Mouse (Mus musculus): ENCODE measurements around the gene Tnfsf12. TPM values are rescaled to one million over a fixed set of nuclear protein-coding genes. Genes with fewer than 3 reads are reported as not detected.
A peak's percentile ranks its signal among the peaks of the same experiment; 100 is the strongest.

The Tnfsf12 gene
- polyA plus RNA-seq, 1 experiment from 2014 or later, result 9.9 TPM

- Histone ChIP-seq H3K27ac (ENCODE audit: low read length) (no peak overlapping the region), H3K36me3 (ENCODE audit: control insufficient read depth, insufficient read depth, low read length) (no peaks in the 10 kb centered on the region), H3K4me2 (replicated peaks; ENCODE audit: low read depth, low read length) (no peak overlapping the region), H3K9me3 (ENCODE audit: control insufficient read depth, low read depth, low read length) (no peaks in the 10 kb centered on the region), H3K4me3 (ENCODE audit: low read depth, low read length) (no peak overlapping the region), H3K27me3 (ENCODE audit: control insufficient read depth, insufficient read depth, low read length) (no peaks in the 10 kb centered on the region), H3K4me1 (ENCODE audit: control insufficient read depth, insufficient read depth, low read length) (no peaks in the 10 kb centered on the region; the same call in 1 of the 2 replicates), H3K9ac (replicated peaks; ENCODE audit: low read depth, low read length) (no peak overlapping the region)
- ATAC-seq (ENCODE audit: insufficient number of reproducible peaks, insufficient read depth, low FRiP score, low read depth), result no peak
- 29% methylated on average over 1 of the region's 1 CpGs for WGBS
These were observed 3.9 kb upstream of the Tnfsf12 start for GRCm38 (mm10) chr11:69699595-69699994.

- Histone ChIP-seq H3K9me3 (ENCODE audit: control insufficient read depth, low read depth, low read length) (no peaks in the 10 kb centered on the region), H3K4me1 (ENCODE audit: control insufficient read depth, insufficient read depth, low read length) (no peaks in the 10 kb centered on the region; the same call in 1 of the 2 replicates), H3K4me2 (replicated peaks; ENCODE audit: low read depth, low read length) (no peak overlapping the region), H3K27me3 (ENCODE audit: control insufficient read depth, insufficient read depth, low read length) (no peaks in the 10 kb centered on the region), H3K36me3 (ENCODE audit: control insufficient read depth, insufficient read depth, low read length) (no peaks in the 10 kb centered on the region), H3K27ac (ENCODE audit: low read length) (no peak overlapping the region), H3K4me3 (ENCODE audit: low read depth, low read length) (no peak overlapping the region), H3K9ac (replicated peaks; ENCODE audit: low read depth, low read length) (no peak overlapping the region)
- ATAC-seq (ENCODE audit: insufficient number of reproducible peaks, insufficient read depth, low FRiP score, low read depth), result no peak
- WGBS, result 75% methylated on average over 5 of the region's 5 CpGs
These were observed 2.9 kb upstream of the Tnfsf12 start for GRCm38 (mm10) chr11:69698574-69698973.

GRCm38 (mm10) chr11:69697396-69697795 is 1.7 kb upstream of the Tnfsf12 start:
- Histone ChIP-seq H3K9me3 (ENCODE audit: control insufficient read depth, low read depth, low read length) (no peaks in the 10 kb centered on the region), H3K4me3 (ENCODE audit: low read depth, low read length) (no peak overlapping the region), H3K4me1 (ENCODE audit: control insufficient read depth, insufficient read depth, low read length) (no peaks in the 10 kb centered on the region; the same call in 1 of the 2 replicates), H3K9ac (replicated peaks; ENCODE audit: low read depth, low read length) (no peak overlapping the region), H3K36me3 (ENCODE audit: control insufficient read depth, insufficient read depth, low read length) (no peaks in the 10 kb centered on the region), H3K27me3 (ENCODE audit: control insufficient read depth, insufficient read depth, low read length) (no peaks in the 10 kb centered on the region), H3K27ac (ENCODE audit: low read length) (no peak overlapping the region), H3K4me2 (replicated peaks; ENCODE audit: low read depth, low read length) (no peak overlapping the region)
- no peak for ATAC-seq (ENCODE audit: insufficient number of reproducible peaks, insufficient read depth, low FRiP score, low read depth)
- WGBS, result 97% methylated on average over 3 of the region's 3 CpGs

- H3K9me3 ChIP-seq (ENCODE audit: control insufficient read depth, low read depth, low read length), result no peaks in the 10 kb centered on the region
- peak overlapping the region; percentile 72 for H3K4me2 ChIP-seq (replicated peaks; ENCODE audit: low read depth, low read length)
- H3K4me3 ChIP-seq (ENCODE audit: low read depth, low read length), result peak overlapping the region; percentile 50
- WGBS, result 21% methylated on average over 6 of the region's 6 CpGs
- H3K36me3 ChIP-seq (ENCODE audit: control insufficient read depth, insufficient read depth, low read length), result no peaks in the 10 kb centered on the region
- peak; percentile 50; the same call in 1 of the 2 replicates for ATAC-seq (ENCODE audit: insufficient number of reproducible peaks, insufficient read depth, low FRiP score, low read depth)
- H3K27me3 ChIP-seq (ENCODE audit: control insufficient read depth, insufficient read depth, low read length), result no peaks in the 10 kb centered on the region
- H3K4me1 ChIP-seq (ENCODE audit: control insufficient read depth, insufficient read depth, low read length), result no peaks in the 10 kb centered on the region; the same call in 1 of the 2 replicates
- peak overlapping the region; percentile 54 for H3K9ac ChIP-seq (replicated peaks; ENCODE audit: low read depth, low read length)
- H3K27ac ChIP-seq (ENCODE audit: low read length), result no peak overlapping the region
These were observed 646 bp downstream of the Tnfsf12 start for GRCm38 (mm10) chr11:69695046-69695360.

GRCm38 (mm10) chr11:69693421-69693965 is 2.2 kb downstream of the Tnfsf12 start:
- H3K9me3 ChIP-seq (ENCODE audit: control insufficient read depth, low read depth, low read length), result no peaks in the 10 kb centered on the region
- no peaks in the 10 kb centered on the region; the same call in 1 of the 2 replicates for H3K4me1 ChIP-seq (ENCODE audit: control insufficient read depth, insufficient read depth, low read length)
- no peak overlapping the region for H3K9ac ChIP-seq (replicated peaks; ENCODE audit: low read depth, low read length)
- no peak for ATAC-seq (ENCODE audit: insufficient number of reproducible peaks, insufficient read depth, low FRiP score, low read depth)
- 49% methylated on average over 11 of the region's 11 CpGs for WGBS
- H3K4me2 ChIP-seq (replicated peaks; ENCODE audit: low read depth, low read length), result no peak overlapping the region
- H3K4me3 ChIP-seq (ENCODE audit: low read depth, low read length), result no peak overlapping the region
- no peaks in the 10 kb centered on the region for H3K36me3 ChIP-seq (ENCODE audit: control insufficient read depth, insufficient read depth, low read length)
- no peak overlapping the region for H3K27ac ChIP-seq (ENCODE audit: low read length)
- no peaks in the 10 kb centered on the region for H3K27me3 ChIP-seq (ENCODE audit: control insufficient read depth, insufficient read depth, low read length)

- Histone ChIP-seq H3K4me3 (ENCODE audit: low read depth, low read length) (no peak overlapping the region), H3K27me3 (ENCODE audit: control insufficient read depth, insufficient read depth, low read length) (no peaks in the 10 kb centered on the region), H3K9ac (replicated peaks; ENCODE audit: low read depth, low read length) (no peak overlapping the region), H3K27ac (ENCODE audit: low read length) (no peak overlapping the region), H3K4me2 (replicated peaks; ENCODE audit: low read depth, low read length) (no peak overlapping the region), H3K36me3 (ENCODE audit: control insufficient read depth, insufficient read depth, low read length) (no peaks in the 10 kb centered on the region), H3K4me1 (ENCODE audit: control insufficient read depth, insufficient read depth, low read length) (no peaks in the 10 kb centered on the region; the same call in 1 of the 2 replicates), H3K9me3 (ENCODE audit: control insufficient read depth, low read depth, low read length) (no peaks in the 10 kb centered on the region)
- 78% methylated on average over 6 of the region's 6 CpGs for WGBS
- ATAC-seq (ENCODE audit: insufficient number of reproducible peaks, insufficient read depth, low FRiP score, low read depth), result no peak
These were observed 2.8 kb downstream of the Tnfsf12 start for GRCm38 (mm10) chr11:69692863-69693262.

- H3K9me3 ChIP-seq (ENCODE audit: control insufficient read depth, low read depth, low read length), result no peaks in the 10 kb centered on the region
- no peak overlapping the region for H3K4me2 ChIP-seq (replicated peaks; ENCODE audit: low read depth, low read length)
- H3K36me3 ChIP-seq (ENCODE audit: control insufficient read depth, insufficient read depth, low read length), result no peaks in the 10 kb centered on the region
- H3K4me1 ChIP-seq (ENCODE audit: control insufficient read depth, insufficient read depth, low read length), result no peaks in the 10 kb centered on the region; the same call in 1 of the 2 replicates
- no peak overlapping the region for H3K9ac ChIP-seq (replicated peaks; ENCODE audit: low read depth, low read length)
- WGBS, result 72% methylated on average over 9 of the region's 9 CpGs
- no peak for ATAC-seq (ENCODE audit: insufficient number of reproducible peaks, insufficient read depth, low FRiP score, low read depth)
- no peaks in the 10 kb centered on the region for H3K27me3 ChIP-seq (ENCODE audit: control insufficient read depth, insufficient read depth, low read length)
- no peak overlapping the region for H3K4me3 ChIP-seq (ENCODE audit: low read depth, low read length)
- no peak overlapping the region for H3K27ac ChIP-seq (ENCODE audit: low read length)
These were observed 3.3 kb downstream of the Tnfsf12 start for GRCm38 (mm10) chr11:69692196-69692811.

GRCm38 (mm10) chr11:69689891-69690290 is 5.8 kb downstream of the Tnfsf12 start:
- no peak overlapping the region for H3K9ac ChIP-seq (replicated peaks; ENCODE audit: low read depth, low read length)
- no peaks in the 10 kb centered on the region for H3K9me3 ChIP-seq (ENCODE audit: control insufficient read depth, low read depth, low read length)
- WGBS, result 86% methylated on average over 1 of the region's 1 CpGs
- no peak overlapping the region for H3K4me2 ChIP-seq (replicated peaks; ENCODE audit: low read depth, low read length)
- H3K27ac ChIP-seq (ENCODE audit: low read length), result no peak overlapping the region
- no peak overlapping the region for H3K4me3 ChIP-seq (ENCODE audit: low read depth, low read length)
- peaks cover 12% of the 10 kb centered on the region; the same call in 1 of the 2 replicates for H3K4me1 ChIP-seq (ENCODE audit: control insufficient read depth, insufficient read depth, low read length)
- no peaks in the 10 kb centered on the region for H3K27me3 ChIP-seq (ENCODE audit: control insufficient read depth, insufficient read depth, low read length)
- no peaks in the 10 kb centered on the region for H3K36me3 ChIP-seq (ENCODE audit: control insufficient read depth, insufficient read depth, low read length)
- ATAC-seq (ENCODE audit: insufficient number of reproducible peaks, insufficient read depth, low FRiP score, low read depth), result no peak
